Mouse (Mus musculus): ENCODE results near the gene Adam22. TPM values are rescaled to one million over a fixed set of nuclear protein-coding genes. Genes with fewer than 3 reads are reported as not detected.
"Not testable (repeated sequence)": the region's sequence is repeated elsewhere in the genome, so short reads cannot be mapped to it uniquely, and the experiment has no call there.

Adam22 gene
- polyA plus RNA-seq, 1 experiment from 2014 or later, result 3.7 TPM

DNA sequence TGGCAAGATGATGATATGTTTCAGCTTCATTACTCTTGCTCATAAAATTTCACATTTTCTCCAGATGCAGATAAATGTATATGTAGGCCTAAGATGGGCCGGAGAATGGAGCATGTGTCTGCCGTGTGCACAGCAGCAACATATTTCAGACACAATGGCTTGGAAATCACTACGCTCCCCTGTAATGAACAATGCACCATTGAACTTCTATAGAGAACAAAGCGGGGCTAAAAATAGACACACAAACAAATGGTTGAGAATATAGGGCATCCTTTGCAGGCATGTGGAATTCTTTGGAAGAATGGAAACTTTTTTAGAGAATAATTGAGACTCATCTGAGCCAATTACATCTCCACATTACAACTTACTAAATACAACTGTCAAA, 143.6 kb downstream of the Adam22 start:
- 66% methylated on average over 4 of the region's 4 CpGs for WGBS
- Histone ChIP-seq H3K27me3 (ENCODE audit: control insufficient read depth, insufficient read depth, low read depth, low read length) (no peaks in the 10 kb centered on the region), H3K9me3 (ENCODE audit: control insufficient read depth, low read length) (no peaks in the 10 kb centered on the region), H3K4me2 (ENCODE audit: low read depth, low read length) (no peak overlapping the region), H3K9ac (ENCODE audit: low read length) (no peak overlapping the region), H3K27ac (ENCODE audit: low read length) (no peak overlapping the region), H3K36me3 (ENCODE audit: control insufficient read depth, insufficient read depth, low read length) (no peaks in the 10 kb centered on the region), H3K4me1 (replicated peaks; ENCODE audit: control insufficient read depth, insufficient read depth, low read length) (no peaks in the 10 kb centered on the region), H3K4me3 (ENCODE audit: low read length) (no peak overlapping the region)
- ATAC-seq (ENCODE audit: low read depth), result no peak

DNA sequence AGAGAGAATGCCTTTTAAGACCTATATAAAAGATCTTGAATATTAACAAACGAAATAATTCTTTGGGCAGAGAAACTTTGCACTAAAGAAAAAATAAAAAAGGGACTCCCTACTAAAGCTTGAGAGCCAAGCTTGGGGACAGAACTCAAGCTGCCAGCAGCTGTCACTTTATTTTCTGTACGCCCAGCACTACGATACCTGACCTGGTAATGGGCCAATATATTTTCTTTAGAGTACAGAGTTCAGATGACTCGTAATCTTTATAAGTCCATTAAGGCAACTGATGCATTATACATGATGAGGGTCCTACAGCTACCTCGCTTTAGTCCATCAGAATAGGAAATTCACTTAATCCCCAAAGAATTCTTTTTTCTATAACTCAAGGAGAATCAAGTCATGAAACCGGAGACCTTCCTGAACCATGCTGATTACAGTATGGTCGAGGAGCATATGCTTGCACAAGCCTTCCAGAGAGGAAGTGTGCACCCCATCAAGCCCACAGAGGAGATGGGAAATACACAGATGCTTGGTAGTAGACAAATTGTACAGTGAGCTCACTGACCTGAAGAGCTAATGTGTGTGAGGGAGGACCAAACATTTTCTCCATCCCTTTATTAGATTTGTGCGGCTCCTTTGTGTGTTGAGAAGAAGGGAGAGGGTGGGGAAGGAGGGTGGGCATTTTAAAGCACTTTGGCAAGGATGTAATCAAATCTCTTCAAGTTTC, 144.2 kb downstream of the Adam22 start:
- Histone ChIP-seq H3K36me3 (ENCODE audit: control insufficient read depth, insufficient read depth, low read length) (no peaks in the 10 kb centered on the region), H3K4me3 (ENCODE audit: low read length) (no peak overlapping the region), H3K4me1 (replicated peaks; ENCODE audit: control insufficient read depth, insufficient read depth, low read length) (no peaks in the 10 kb centered on the region), H3K9ac (ENCODE audit: low read length) (no peak overlapping the region), H3K27ac (ENCODE audit: low read length) (no peak overlapping the region), H3K4me2 (ENCODE audit: low read depth, low read length) (no peak overlapping the region), H3K27me3 (ENCODE audit: control insufficient read depth, insufficient read depth, low read depth, low read length) (no peaks in the 10 kb centered on the region), H3K9me3 (ENCODE audit: control insufficient read depth, low read length) (no peaks in the 10 kb centered on the region)
- ATAC-seq (ENCODE audit: low read depth), result no peak
- 83% methylated on average over 8 of the region's 8 CpGs for WGBS

DNA sequence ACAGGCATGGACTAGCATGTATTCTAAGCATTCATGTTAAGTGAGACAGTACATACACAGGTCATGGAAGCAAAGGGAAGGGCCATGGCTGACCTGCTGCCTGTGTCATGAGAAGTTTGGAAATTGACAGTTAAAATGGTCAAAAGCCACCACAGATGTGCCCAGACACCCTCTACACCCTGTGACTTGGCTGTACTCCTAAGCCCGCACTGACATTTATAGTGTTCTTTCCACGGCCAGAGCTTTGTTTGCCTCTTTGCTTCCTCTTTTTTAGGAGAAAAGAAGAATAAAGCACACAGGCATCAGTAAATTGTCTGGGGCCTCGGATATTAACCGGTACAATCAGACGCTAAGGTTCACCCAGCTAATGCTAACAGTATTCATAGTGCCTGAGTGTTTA, 146.3 kb downstream of the Adam22 start:
- no peaks in the 10 kb centered on the region for H3K36me3 ChIP-seq (ENCODE audit: control insufficient read depth, insufficient read depth, low read length)
- no peak overlapping the region for H3K4me2 ChIP-seq (ENCODE audit: low read depth, low read length)
- no peak overlapping the region for H3K27ac ChIP-seq (ENCODE audit: low read length)
- no peak overlapping the region for H3K9ac ChIP-seq (ENCODE audit: low read length)
- H3K4me1 ChIP-seq (replicated peaks; ENCODE audit: control insufficient read depth, insufficient read depth, low read length), result no peaks in the 10 kb centered on the region
- WGBS, result 59% methylated on average over 5 of the region's 5 CpGs
- no peak overlapping the region for H3K4me3 ChIP-seq (ENCODE audit: low read length)
- ATAC-seq (ENCODE audit: low read depth), result no peak
- H3K9me3 ChIP-seq (ENCODE audit: control insufficient read depth, low read length), result no peaks in the 10 kb centered on the region
- no peaks in the 10 kb centered on the region for H3K27me3 ChIP-seq (ENCODE audit: control insufficient read depth, insufficient read depth, low read depth, low read length)

DNA sequence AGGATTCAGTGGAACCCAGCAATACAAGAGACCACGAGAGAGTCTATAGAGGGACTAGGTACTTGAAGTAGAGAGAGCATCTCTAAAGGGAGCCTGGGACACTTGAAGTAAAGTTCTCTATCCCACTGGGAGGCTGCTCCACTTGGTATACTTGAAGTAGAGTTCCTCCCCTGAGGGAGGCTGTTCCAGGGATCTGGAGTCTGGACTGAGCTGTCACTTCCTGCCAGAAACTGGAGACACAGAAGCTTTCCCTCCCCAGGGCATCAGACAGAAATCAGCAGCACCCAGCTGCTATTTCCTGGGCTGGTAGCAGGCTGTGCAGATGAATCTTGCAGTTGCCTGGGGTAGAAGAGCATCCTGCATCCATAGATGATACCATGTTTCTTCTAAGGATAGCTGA, 152.1 kb downstream of the Adam22 start:
- H3K36me3 ChIP-seq (ENCODE audit: control insufficient read depth, insufficient read depth, low read length), result no peaks in the 10 kb centered on the region
- ATAC-seq (ENCODE audit: low read depth), result no peak
- WGBS, result 56% methylated on average over 1 of the region's 1 CpGs

DNA sequence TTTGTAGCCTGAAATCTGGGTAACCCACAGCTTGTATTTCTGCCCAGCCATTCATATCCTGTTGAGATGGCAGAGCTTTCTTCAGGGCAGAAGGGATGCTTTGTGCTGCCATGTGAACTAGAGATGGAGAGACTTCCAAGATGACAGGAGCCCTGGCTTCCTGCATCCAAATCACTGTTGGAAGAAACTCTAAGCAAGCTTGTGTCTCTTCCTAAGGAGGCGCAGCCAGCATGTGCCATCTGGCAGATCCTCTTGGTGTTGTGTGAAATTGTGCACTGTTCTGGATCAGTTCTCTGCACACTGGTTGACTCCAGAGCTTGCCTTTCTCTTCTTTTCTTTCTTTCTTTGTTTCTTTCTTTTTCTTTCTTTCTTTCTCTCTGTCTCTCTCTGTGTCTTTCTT, 183.0 kb downstream of the Adam22 start:
- H3K9ac ChIP-seq (ENCODE audit: low read length); H3K9me3 ChIP-seq (ENCODE audit: control insufficient read depth, low read length); H3K36me3 ChIP-seq (ENCODE audit: control insufficient read depth, insufficient read depth, low read length); ATAC-seq (ENCODE audit: low read depth); H3K27me3 ChIP-seq (ENCODE audit: control insufficient read depth, insufficient read depth, low read depth, low read length); H3K4me1 ChIP-seq (replicated peaks; ENCODE audit: control insufficient read depth, insufficient read depth, low read length); H3K27ac ChIP-seq (ENCODE audit: low read length); H3K4me2 ChIP-seq (ENCODE audit: low read depth, low read length); H3K4me3 ChIP-seq (ENCODE audit: low read length): not testable (repeated sequence)
- 83% methylated on average over 1 of the region's 1 CpGs for WGBS

More for the DNA sequence above, 152.1 kb downstream of the Adam22 start:
- H3K4me2 ChIP-seq (ENCODE audit: low read depth, low read length), result no peak overlapping the region
- no peak overlapping the region for H3K9ac ChIP-seq (ENCODE audit: low read length)
- no peak overlapping the region for H3K4me3 ChIP-seq (ENCODE audit: low read length)
- no peaks in the 10 kb centered on the region for H3K9me3 ChIP-seq (ENCODE audit: control insufficient read depth, low read length)
- H3K4me1 ChIP-seq (replicated peaks; ENCODE audit: control insufficient read depth, insufficient read depth, low read length), result no peaks in the 10 kb centered on the region
- no peaks in the 10 kb centered on the region for H3K27me3 ChIP-seq (ENCODE audit: control insufficient read depth, insufficient read depth, low read depth, low read length)
- no peak overlapping the region for H3K27ac ChIP-seq (ENCODE audit: low read length)

DNA sequence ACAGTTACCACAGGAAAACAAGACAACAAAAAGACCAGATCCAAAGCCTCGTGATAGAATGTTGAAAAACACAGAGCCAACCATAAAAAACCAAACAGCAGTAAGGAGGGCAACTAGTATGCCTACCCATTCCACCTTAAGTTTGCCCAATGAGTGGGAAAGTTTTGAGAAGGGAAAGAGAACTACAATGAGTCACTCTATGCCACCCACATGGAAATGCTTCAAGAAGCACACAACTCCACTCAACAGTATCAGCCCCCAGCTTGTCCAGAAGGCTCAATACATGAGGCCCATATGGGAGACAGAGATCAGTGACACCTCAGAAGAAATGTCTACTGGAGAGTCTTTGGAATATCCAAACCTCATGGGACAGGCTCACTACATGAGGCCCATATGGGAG, 187.3 kb downstream of the Adam22 start:
- ATAC-seq (ENCODE audit: low read depth), result no peak
- WGBS, result 67% methylated on average over 1 of the region's 1 CpGs
- no peaks in the 10 kb centered on the region for H3K4me1 ChIP-seq (replicated peaks; ENCODE audit: control insufficient read depth, insufficient read depth, low read length)

DNA sequence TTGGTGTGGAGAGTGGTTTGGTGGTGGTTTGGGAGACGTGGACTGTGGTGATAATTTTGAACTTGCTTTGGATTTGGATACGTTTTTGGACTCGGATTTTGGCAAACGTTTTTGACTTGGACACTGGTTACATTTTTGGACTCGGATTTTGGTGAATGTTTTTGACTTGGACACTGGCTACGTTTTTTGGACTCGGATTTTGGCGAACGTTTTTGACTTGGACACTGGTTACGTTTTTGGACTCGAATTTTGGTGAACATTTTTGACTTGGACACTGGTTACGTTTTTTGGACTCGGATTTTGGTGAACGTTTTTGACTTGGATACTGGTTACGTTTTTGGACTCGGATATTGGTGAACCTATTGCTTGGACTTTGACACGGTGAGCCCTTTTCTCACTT, 189.8 kb downstream of the Adam22 start:
- no peak overlapping the region for H3K27ac ChIP-seq (ENCODE audit: low read length)
- no peaks in the 10 kb centered on the region for H3K27me3 ChIP-seq (ENCODE audit: control insufficient read depth, insufficient read depth, low read depth, low read length)
- no peaks in the 10 kb centered on the region for H3K4me1 ChIP-seq (replicated peaks; ENCODE audit: control insufficient read depth, insufficient read depth, low read length)
- H3K9me3 ChIP-seq (ENCODE audit: control insufficient read depth, low read length), result no peaks in the 10 kb centered on the region
- no peaks in the 10 kb centered on the region for H3K36me3 ChIP-seq (ENCODE audit: control insufficient read depth, insufficient read depth, low read length)
- no peak overlapping the region for H3K4me3 ChIP-seq (ENCODE audit: low read length)
- WGBS, result 85% methylated on average over 17 of the region's 17 CpGs
- H3K4me2 ChIP-seq (ENCODE audit: low read depth, low read length), result no peak overlapping the region
- H3K9ac ChIP-seq (ENCODE audit: low read length), result no peak overlapping the region
- ATAC-seq (ENCODE audit: low read depth), result no peak

More for the DNA sequence above, 187.3 kb downstream of the Adam22 start:
- no peaks in the 10 kb centered on the region for H3K9me3 ChIP-seq (ENCODE audit: control insufficient read depth, low read length)
- H3K4me3 ChIP-seq (ENCODE audit: low read length), result no peak overlapping the region
- H3K4me2 ChIP-seq (ENCODE audit: low read depth, low read length), result no peak overlapping the region
- H3K27me3 ChIP-seq (ENCODE audit: control insufficient read depth, insufficient read depth, low read depth, low read length), result no peaks in the 10 kb centered on the region
- H3K27ac ChIP-seq (ENCODE audit: low read length), result no peak overlapping the region
- H3K9ac ChIP-seq (ENCODE audit: low read length), result no peak overlapping the region
- H3K36me3 ChIP-seq (ENCODE audit: control insufficient read depth, insufficient read depth, low read length), result no peaks in the 10 kb centered on the region

DNA sequence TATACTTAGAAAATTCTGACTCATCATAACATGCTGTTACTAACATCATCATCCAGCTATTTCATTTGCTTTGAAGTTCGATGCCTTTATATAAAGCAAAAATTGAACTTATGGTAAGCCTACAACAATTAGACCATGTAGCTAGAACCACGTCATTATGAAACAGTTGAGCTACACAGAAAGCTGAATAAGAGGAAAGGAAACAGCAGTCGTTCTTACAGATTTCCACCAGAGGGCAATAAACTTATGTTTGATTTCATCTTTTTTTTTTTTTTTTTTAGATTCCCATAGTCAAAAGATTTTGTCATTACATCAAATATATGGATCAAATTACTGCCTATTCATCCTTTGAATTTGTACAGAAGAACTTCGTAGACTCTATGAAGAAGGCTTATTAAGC, 203.2 kb downstream of the Adam22 start:
- no peaks in the 10 kb centered on the region for H3K9me3 ChIP-seq (ENCODE audit: control insufficient read depth, low read length)
- H3K36me3 ChIP-seq (ENCODE audit: control insufficient read depth, insufficient read depth, low read length), result no peaks in the 10 kb centered on the region
- no peak for ATAC-seq (ENCODE audit: low read depth)
- no peak overlapping the region for H3K9ac ChIP-seq (ENCODE audit: low read length)
- H3K27ac ChIP-seq (ENCODE audit: low read length), result no peak overlapping the region
- 45% methylated on average over 4 of the region's 4 CpGs for WGBS
- no peaks in the 10 kb centered on the region for H3K4me1 ChIP-seq (replicated peaks; ENCODE audit: control insufficient read depth, insufficient read depth, low read length)
- no peak overlapping the region for H3K4me3 ChIP-seq (ENCODE audit: low read length)
- no peaks in the 10 kb centered on the region for H3K27me3 ChIP-seq (ENCODE audit: control insufficient read depth, insufficient read depth, low read depth, low read length)
- H3K4me2 ChIP-seq (ENCODE audit: low read depth, low read length), result no peak overlapping the region

DNA sequence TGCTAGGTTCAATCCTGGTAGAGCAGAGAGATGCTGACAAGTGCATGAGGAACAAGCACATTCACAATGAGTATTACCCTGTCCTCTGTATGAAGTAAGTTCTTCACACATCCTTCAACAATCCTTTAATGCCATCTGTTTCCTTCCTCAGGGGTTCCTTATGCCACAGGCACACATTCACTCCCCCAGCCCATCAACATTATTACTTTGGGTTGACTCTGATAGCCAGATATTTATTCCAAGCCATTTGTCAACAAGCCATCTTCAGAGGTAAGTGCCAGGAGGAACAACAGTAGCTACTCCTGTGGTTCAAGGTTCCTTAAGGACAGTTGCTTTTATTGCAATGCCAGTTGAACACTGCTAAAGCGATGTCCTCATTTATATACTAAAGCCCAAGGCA, 216.3 kb downstream of the Adam22 start:
- 92% methylated on average over 1 of the region's 1 CpGs for WGBS
- H3K27ac ChIP-seq (ENCODE audit: low read length), result no peak overlapping the region
- H3K4me1 ChIP-seq (replicated peaks; ENCODE audit: control insufficient read depth, insufficient read depth, low read length), result no peaks in the 10 kb centered on the region
- no peak overlapping the region for H3K4me3 ChIP-seq (ENCODE audit: low read length)
- H3K9ac ChIP-seq (ENCODE audit: low read length), result no peak overlapping the region
- no peaks in the 10 kb centered on the region for H3K27me3 ChIP-seq (ENCODE audit: control insufficient read depth, insufficient read depth, low read depth, low read length)
- no peaks in the 10 kb centered on the region for H3K9me3 ChIP-seq (ENCODE audit: control insufficient read depth, low read length)
- H3K4me2 ChIP-seq (ENCODE audit: low read depth, low read length), result no peak overlapping the region
- no peaks in the 10 kb centered on the region for H3K36me3 ChIP-seq (ENCODE audit: control insufficient read depth, insufficient read depth, low read length)
- ATAC-seq (ENCODE audit: low read depth), result no peak

DNA sequence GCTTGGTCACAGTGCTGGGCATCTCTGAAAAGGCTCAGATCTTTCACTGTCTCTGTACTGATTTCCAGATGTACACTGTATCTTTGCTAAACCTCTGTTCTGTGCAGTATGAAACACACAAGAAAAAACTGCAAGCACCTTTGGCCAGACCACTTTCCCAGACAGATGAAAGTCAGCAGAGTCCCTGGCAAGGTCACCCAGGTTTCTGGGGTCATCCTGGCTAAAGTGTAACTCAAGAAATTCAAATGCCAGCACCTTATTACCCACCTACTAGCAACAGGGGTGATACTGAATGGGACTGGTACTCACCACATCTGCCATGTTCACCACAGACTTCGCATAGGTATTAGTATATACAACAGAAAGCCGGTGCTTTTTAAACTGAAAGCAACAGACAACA, 221.8 kb downstream of the Adam22 start:
- Histone ChIP-seq H3K36me3 (ENCODE audit: control insufficient read depth, insufficient read depth, low read length) (no peaks in the 10 kb centered on the region), H3K4me2 (ENCODE audit: low read depth, low read length) (no peak overlapping the region), H3K4me3 (ENCODE audit: low read length) (no peak overlapping the region), H3K9ac (ENCODE audit: low read length) (no peak overlapping the region), H3K9me3 (ENCODE audit: control insufficient read depth, low read length) (no peaks in the 10 kb centered on the region), H3K4me1 (replicated peaks; ENCODE audit: control insufficient read depth, insufficient read depth, low read length) (no peaks in the 10 kb centered on the region), H3K27ac (ENCODE audit: low read length) (no peak overlapping the region), H3K27me3 (ENCODE audit: control insufficient read depth, insufficient read depth, low read depth, low read length) (no peaks in the 10 kb centered on the region)
- 89% methylated on average over 2 of the region's 2 CpGs for WGBS
- ATAC-seq (ENCODE audit: low read depth), result no peak

All from lung, embryonic 16.5 days (tissue).